Mouse (Mus musculus): ENCODE measurements at regions not wholly inside any gene's neighbourhood (a gene's known extent, or its start where the extent isn't known, plus 50 kb on each side); places are given as distances from the start of the nearest gene placed in this dataset.

GRCm38 (mm10) chr13:101965537-101965936 is 197.5 kb upstream of the Pik3r1 start:
- H3K9ac ChIP-seq: no peak overlapping the region
- H3K27ac ChIP-seq: no peak overlapping the region

GRCm38 (mm10) chr13:101966799-101967397 is 198.9 kb upstream of the Pik3r1 start:
- H3K9ac ChIP-seq: no peak overlapping the region
- no peak overlapping the region for H3K27ac ChIP-seq
- no peaks in the 10 kb centered on the region for H3K27me3 ChIP-seq (replicated peaks)
- H3K36me3 ChIP-seq: no peaks in the 10 kb centered on the region
- H3K9me3 ChIP-seq: no peaks in the 10 kb centered on the region
- 73% methylated on average over 8 of the region's 8 CpGs for WGBS
- H3K4me2 ChIP-seq: no peak overlapping the region
- H3K4me3 ChIP-seq (replicated peaks): no peak overlapping the region
- no peaks in the 10 kb centered on the region for H3K4me1 ChIP-seq
- ATAC-seq (ENCODE audit: insufficient read depth, low FRiP score, low read depth): no peak

More at GRCm38 (mm10) chr13:101965537-101965936, 197.5 kb upstream of the Pik3r1 start:
- Histone ChIP-seq H3K36me3 (no peaks in the 10 kb centered on the region), H3K4me1 (no peaks in the 10 kb centered on the region), H3K4me3 (replicated peaks) (no peak overlapping the region), H3K9me3 (no peaks in the 10 kb centered on the region), H3K4me2 (no peak overlapping the region), H3K27me3 (replicated peaks) (no peaks in the 10 kb centered on the region)
- WGBS: 59% methylated on average over 7 of the region's 7 CpGs
- ATAC-seq (ENCODE audit: insufficient read depth, low FRiP score, low read depth): no peak

- Histone ChIP-seq H3K27ac (no peak overlapping the region), H3K27me3 (replicated peaks) (no peaks in the 10 kb centered on the region), H3K4me1 (no peaks in the 10 kb centered on the region), H3K9ac (no peak overlapping the region), H3K4me2 (no peak overlapping the region), H3K9me3 (no peaks in the 10 kb centered on the region), H3K4me3 (replicated peaks) (no peak overlapping the region), H3K36me3 (no peaks in the 10 kb centered on the region)
- ATAC-seq (ENCODE audit: insufficient read depth, low FRiP score, low read depth): no peak
- 79% methylated on average over 4 of the region's 4 CpGs for WGBS
Measured at GRCm38 (mm10) chr13:101967466-101967865, 199.4 kb upstream of the Pik3r1 start.

GRCm38 (mm10) chr13:101976766-101977165 is 208.7 kb upstream of the Pik3r1 start:
- Histone ChIP-seq H3K27me3 (replicated peaks) (no peaks in the 10 kb centered on the region), H3K4me2 (no peak overlapping the region), H3K9me3 (no peaks in the 10 kb centered on the region), H3K36me3 (no peaks in the 10 kb centered on the region), H3K9ac (no peak overlapping the region), H3K27ac (no peak overlapping the region), H3K4me1 (no peaks in the 10 kb centered on the region), H3K4me3 (replicated peaks) (no peak overlapping the region)
- ATAC-seq (ENCODE audit: insufficient read depth, low FRiP score, low read depth): no peak
- 84% methylated on average over 4 of the region's 4 CpGs for WGBS

- no peaks in the 10 kb centered on the region for H3K27me3 ChIP-seq (replicated peaks)
- H3K27ac ChIP-seq: no peak overlapping the region
- ATAC-seq (ENCODE audit: insufficient read depth, low FRiP score, low read depth): no peak
- H3K4me1 ChIP-seq: no peaks in the 10 kb centered on the region
- no peaks in the 10 kb centered on the region for H3K36me3 ChIP-seq
- no peak overlapping the region for H3K9ac ChIP-seq
- H3K4me3 ChIP-seq (replicated peaks): no peak overlapping the region
- WGBS: 66% methylated on average over 4 of the region's 4 CpGs
- H3K4me2 ChIP-seq: no peak overlapping the region
- no peaks in the 10 kb centered on the region for H3K9me3 ChIP-seq
Measured at GRCm38 (mm10) chr13:101980171-101980835, 212.3 kb upstream of the Pik3r1 start.

- Histone ChIP-seq H3K4me1 (no peaks in the 10 kb centered on the region), H3K4me2 (no peak overlapping the region), H3K36me3 (no peaks in the 10 kb centered on the region), H3K4me3 (replicated peaks) (no peak overlapping the region), H3K9me3 (no peaks in the 10 kb centered on the region), H3K27me3 (replicated peaks) (no peaks in the 10 kb centered on the region), H3K27ac (peak overlapping the region; percentile 79), H3K9ac (no peak overlapping the region)
- WGBS: 63% methylated on average over 9 of the region's 9 CpGs
- ATAC-seq (ENCODE audit: insufficient read depth, low FRiP score, low read depth): peak; percentile 58; the same call in 1 of the 2 replicates
Measured at GRCm38 (mm10) chr13:101988637-101989413, 220.8 kb upstream of the Pik3r1 start.

GRCm38 (mm10) chr13:101991729-101992128 is 223.7 kb upstream of the Pik3r1 start:
- H3K27ac ChIP-seq: no peak overlapping the region
- no peak for ATAC-seq (ENCODE audit: insufficient read depth, low FRiP score, low read depth)
- no peak overlapping the region for H3K9ac ChIP-seq
- H3K36me3 ChIP-seq: no peaks in the 10 kb centered on the region
- H3K9me3 ChIP-seq: no peaks in the 10 kb centered on the region
- H3K4me2 ChIP-seq: no peak overlapping the region
- H3K4me1 ChIP-seq: no peaks in the 10 kb centered on the region
- 81% methylated on average over 1 of the region's 1 CpGs for WGBS
- H3K27me3 ChIP-seq (replicated peaks): no peaks in the 10 kb centered on the region
- H3K4me3 ChIP-seq (replicated peaks): no peak overlapping the region

- H3K4me2 ChIP-seq: no peak overlapping the region
Measured at GRCm38 (mm10) chr13:101994779-101995178, 226.8 kb upstream of the Pik3r1 start.

GRCm38 (mm10) chr13:101995529-101995928 is 227.5 kb upstream of the Pik3r1 start:
- H3K4me2 ChIP-seq: no peak overlapping the region
- H3K27me3 ChIP-seq (replicated peaks): no peaks in the 10 kb centered on the region
- 82% methylated on average over 2 of the region's 2 CpGs for WGBS
- no peak overlapping the region for H3K9ac ChIP-seq
- ATAC-seq (ENCODE audit: insufficient read depth, low FRiP score, low read depth): no peak
- no peak overlapping the region for H3K27ac ChIP-seq
- H3K36me3 ChIP-seq: no peaks in the 10 kb centered on the region
- no peaks in the 10 kb centered on the region for H3K9me3 ChIP-seq
- no peaks in the 10 kb centered on the region for H3K4me1 ChIP-seq
- no peak overlapping the region for H3K4me3 ChIP-seq (replicated peaks)

More at GRCm38 (mm10) chr13:101994779-101995178, 226.8 kb upstream of the Pik3r1 start:
- Histone ChIP-seq H3K27me3 (replicated peaks) (no peaks in the 10 kb centered on the region), H3K9ac (no peak overlapping the region), H3K27ac (no peak overlapping the region), H3K4me1 (no peaks in the 10 kb centered on the region), H3K9me3 (no peaks in the 10 kb centered on the region), H3K4me3 (replicated peaks) (no peak overlapping the region), H3K36me3 (no peaks in the 10 kb centered on the region)
- ATAC-seq (ENCODE audit: insufficient read depth, low FRiP score, low read depth): no peak
- 44% methylated on average over 3 of the region's 3 CpGs for WGBS

GRCm38 (mm10) chr13:101996144-101996543 is 228.1 kb upstream of the Pik3r1 start:
- H3K9me3 ChIP-seq: no peaks in the 10 kb centered on the region
- no peak overlapping the region for H3K27ac ChIP-seq
- H3K4me3 ChIP-seq (replicated peaks): no peak overlapping the region
- H3K9ac ChIP-seq: no peak overlapping the region
- no peaks in the 10 kb centered on the region for H3K27me3 ChIP-seq (replicated peaks)
- H3K4me2 ChIP-seq: no peak overlapping the region
- H3K36me3 ChIP-seq: no peaks in the 10 kb centered on the region
- 81% methylated on average over 5 of the region's 5 CpGs for WGBS
- H3K4me1 ChIP-seq: no peaks in the 10 kb centered on the region
- no peak for ATAC-seq (ENCODE audit: insufficient read depth, low FRiP score, low read depth)

- H3K9ac ChIP-seq: no peak overlapping the region
- ATAC-seq (ENCODE audit: insufficient read depth, low FRiP score, low read depth): no peak
- no peak overlapping the region for H3K4me3 ChIP-seq (replicated peaks)
- no peaks in the 10 kb centered on the region for H3K27me3 ChIP-seq (replicated peaks)
- H3K4me1 ChIP-seq: no peaks in the 10 kb centered on the region
- no peaks in the 10 kb centered on the region for H3K9me3 ChIP-seq
- WGBS: 89% methylated on average over 2 of the region's 2 CpGs
- no peak overlapping the region for H3K4me2 ChIP-seq
- H3K27ac ChIP-seq: no peak overlapping the region
- H3K36me3 ChIP-seq: no peaks in the 10 kb centered on the region
Measured at GRCm38 (mm10) chr13:101997415-101997814, 229.4 kb upstream of the Pik3r1 start.

GRCm38 (mm10) chr13:102006565-102006964 is 238.5 kb upstream of the Pik3r1 start:
- Histone ChIP-seq H3K27me3 (replicated peaks) (no peaks in the 10 kb centered on the region), H3K36me3 (no peaks in the 10 kb centered on the region), H3K4me1 (no peaks in the 10 kb centered on the region), H3K4me2 (no peak overlapping the region), H3K27ac (no peak overlapping the region), H3K4me3 (replicated peaks) (no peak overlapping the region), H3K9ac (no peak overlapping the region), H3K9me3 (no peaks in the 10 kb centered on the region)
- 39% methylated on average over 5 of the region's 5 CpGs for WGBS
- peak; percentile 53; the same call in 1 of the 2 replicates for ATAC-seq (ENCODE audit: insufficient read depth, low FRiP score, low read depth)
